Mouse (Mus musculus) cerebellum, postnatal 4 days (tissue): ENCODE measurements around the gene Daam2.
A peak's percentile ranks its signal among the peaks of the same experiment; 100 is the strongest.

Source experiments
- DNase-seq, 2 experiments: peaks; one replicate each; pipeline ENCODE4 v3.0.0; 2022; ENCODE audit warnings: low spot score in 2 of 2, mixed read lengths in 1 of 2

Daam2 gene

DNA sequence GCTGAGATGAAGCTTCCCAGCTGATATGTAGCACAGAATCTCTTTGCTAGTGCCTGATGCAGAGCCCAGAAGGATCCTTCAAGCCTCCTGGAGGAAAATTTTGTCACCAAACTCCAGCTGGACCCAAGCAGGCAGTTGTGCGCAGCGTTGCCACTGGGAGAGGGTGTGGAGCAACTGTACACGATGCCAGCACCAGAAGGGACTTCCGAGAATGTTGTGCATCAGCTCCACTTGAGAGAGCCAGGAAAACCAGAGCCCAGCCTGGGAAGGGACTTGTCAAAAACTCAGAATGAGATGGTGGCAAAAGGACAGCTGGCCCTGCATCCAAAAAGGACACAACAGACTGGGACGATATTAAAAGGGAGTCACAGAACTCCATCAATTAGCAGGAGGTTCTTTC lies 32.5 kb downstream of the Daam2 start:
- DNase-seq, result no peak

DNA sequence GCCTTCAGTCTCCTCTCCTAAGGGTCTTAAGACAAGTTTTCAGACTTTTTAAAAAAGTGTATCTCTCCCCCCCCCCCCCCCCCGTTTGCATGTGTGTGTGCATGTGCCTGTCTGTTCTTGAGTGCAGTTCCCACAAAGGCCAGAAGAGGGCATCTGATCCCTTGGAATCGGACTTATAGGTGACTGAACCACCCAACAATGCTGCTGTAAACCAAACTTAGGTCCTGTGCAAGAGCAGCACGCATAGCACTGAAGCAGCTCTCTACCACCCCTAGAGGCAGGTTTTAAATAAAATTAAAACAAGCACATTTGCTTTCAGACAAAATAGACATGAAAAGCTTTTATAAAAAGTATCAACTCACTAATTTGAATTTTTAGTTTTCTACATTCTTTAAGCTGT lies 33.9 kb downstream of the Daam2 start:
- peak in 1 of 2 experiments; percentile 61 for DNase-seq

DNA sequence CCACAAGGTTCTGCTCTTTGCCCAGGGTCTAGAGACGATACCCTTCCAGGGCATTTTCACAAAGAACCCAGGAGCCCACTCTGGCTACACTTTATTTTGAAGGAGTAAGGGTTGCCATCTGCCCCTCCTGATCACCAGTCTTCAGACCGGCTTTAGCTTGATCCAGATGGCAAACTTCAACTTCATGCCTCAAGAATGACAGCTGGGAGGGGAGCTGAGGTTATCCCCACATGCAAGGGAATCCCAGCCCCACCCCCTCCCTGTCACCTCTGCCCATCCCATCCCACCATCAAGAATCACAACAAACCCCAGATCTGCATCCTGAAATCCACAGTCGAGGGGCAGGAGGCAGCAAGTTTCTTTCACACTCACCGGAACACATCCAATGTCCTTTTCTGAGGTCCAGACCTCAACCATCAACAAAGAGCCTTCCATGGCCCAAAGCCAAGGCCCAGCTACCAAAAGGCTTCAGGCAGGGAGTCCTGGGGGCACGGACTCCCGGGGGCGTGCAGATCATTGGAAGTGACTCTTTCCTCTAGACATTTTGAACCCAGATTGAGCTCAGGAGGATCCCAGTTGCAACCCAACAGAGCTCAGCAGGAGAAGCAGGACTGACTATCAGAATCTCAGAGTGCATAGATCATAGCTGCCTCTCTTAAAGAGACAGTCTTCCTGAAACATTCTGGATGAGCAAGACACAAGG lies 35.5 kb downstream of the Daam2 start:
- no peak for DNase-seq

DNA sequence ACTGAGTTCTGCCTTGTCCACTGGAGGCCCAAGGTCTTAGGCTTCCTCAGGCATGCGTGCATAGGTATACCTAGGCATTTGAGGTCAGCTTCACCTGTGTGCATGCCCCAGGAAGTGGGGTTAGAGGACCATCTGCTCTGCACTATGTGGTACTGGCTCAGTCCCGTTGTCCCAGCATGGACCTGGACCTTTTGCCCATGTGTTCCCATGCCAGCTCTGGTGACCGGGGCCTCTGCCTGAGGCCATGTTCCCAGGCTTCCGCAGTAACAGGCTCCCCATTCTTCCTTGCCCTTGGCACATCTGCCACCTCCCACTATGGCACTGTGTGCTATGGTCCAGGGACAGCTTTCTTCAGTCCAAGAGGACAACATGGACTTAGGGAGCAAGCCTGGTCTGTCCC lies 36.1 kb downstream of the Daam2 start:
- DNase-seq, result no peak

DNA sequence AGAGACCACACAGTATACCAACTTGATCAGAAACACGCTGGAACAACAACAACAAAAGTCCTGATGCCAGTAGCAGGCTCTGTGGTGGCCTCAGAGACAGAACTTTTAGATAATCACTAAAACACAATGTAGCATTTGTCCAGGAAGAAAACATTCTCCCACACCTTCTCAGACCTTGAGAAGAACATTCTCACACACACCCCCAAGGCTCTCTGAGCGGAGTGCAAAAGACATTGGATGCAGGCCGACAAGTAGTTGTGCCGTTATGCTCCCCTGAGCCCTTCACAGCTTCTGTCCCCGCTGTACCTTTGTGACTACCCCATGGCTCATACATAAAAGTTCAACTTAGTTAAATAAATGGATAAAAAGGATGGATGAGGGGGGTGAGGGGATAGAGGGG lies 37.6 kb downstream of the Daam2 start:
- no peak for DNase-seq

DNA sequence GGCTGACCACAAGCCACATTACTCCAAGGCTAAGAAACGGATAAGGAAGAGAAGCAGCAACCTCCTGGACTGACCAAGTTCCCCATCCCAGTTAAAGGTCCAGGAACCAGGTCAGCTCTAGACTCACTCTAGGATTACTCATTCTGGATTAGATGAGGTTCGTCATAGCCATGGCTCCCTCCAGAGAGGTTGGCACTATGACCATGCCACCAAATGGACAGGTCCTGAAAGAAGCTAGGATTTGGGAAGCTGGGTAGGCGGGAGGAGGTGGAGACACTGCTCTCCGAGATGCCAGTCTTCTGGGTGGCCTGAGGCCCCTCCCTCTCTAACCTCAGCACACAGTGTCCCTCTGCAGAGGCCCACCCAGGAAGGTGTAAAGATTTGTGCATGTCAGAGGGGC lies 38.2 kb downstream of the Daam2 start:
- no peak for DNase-seq

DNA sequence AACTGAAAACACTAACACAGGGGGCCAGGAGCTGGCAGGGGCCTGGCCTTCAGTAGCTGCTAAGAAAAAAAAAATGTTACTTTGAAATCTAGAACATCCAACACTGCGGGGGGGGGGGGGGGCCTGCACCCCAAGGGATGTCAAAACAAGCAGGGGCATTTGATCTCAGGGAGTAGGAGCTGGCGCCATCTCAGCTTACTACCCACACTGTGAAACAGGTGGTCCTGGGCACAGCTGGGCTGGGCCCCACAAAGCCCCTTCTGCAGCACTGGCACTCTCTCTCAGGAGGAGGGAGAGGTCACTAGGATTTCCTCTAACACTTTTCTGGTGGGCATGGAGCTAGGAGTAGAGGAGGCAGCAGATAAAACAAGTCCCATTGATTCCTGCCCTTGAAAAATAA lies 39.6 kb downstream of the Daam2 start:
- DNase-seq, result no peak

DNA sequence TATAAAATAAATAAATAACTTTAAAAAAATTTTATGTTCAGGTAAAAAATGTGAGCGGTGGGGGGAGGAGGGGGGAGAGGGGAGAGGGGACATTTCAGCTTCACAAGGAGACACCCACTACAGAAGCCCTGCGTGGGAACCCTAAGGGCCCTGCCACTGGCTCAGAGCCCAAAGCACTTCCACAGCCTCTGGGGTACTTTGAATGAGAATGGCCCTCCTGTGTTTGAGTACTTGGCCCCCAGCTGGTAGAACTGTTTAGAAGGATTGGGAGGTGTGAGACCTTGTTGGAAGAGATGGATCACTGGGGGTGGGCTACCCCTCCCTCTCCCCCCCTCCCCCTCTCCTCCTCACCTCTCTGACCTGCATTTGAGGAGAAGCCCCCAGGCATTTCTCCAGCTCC lies 41.7 kb downstream of the Daam2 start:
- no peak for DNase-seq

DNA sequence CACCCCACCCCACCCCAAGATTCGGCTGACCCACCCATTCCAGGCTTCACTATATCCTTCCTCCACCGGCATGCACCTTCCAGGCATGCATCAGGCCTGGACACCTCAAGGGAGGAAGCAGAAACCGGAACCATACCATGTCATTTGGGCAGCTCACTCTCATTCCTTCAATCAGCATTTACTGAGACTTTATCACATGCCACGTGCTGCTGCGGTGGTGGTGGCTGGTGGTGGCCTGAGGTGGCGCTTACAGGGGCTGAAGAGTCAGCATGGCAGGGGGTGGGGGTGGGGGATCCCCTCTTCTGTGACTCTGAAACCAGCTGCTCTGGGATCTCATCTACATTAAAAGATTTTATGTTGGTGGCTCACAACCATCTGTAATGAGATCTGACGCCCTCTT lies 42.1 kb downstream of the Daam2 start:
- no peak for DNase-seq

DNA sequence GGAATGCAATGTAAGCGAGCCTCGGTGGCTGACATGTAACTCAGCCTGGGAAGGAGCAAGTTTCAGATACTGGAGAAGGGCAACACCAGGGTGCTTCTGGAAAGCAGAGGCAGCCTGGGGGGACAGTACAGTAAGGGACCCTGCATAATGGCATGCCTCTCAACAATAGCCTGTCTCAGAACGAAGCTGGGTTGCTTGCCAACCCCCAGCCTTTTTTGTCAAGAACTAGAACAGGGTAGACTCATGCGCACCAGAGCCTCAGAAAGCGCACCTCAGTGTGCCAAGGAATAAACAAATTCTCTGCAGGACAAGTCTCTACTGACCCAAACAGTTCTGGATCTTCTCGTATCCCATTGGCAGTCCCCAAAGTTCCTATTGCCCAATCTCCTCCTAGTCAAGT lies 43.5 kb downstream of the Daam2 start:
- DNase-seq, result no peak

DNA sequence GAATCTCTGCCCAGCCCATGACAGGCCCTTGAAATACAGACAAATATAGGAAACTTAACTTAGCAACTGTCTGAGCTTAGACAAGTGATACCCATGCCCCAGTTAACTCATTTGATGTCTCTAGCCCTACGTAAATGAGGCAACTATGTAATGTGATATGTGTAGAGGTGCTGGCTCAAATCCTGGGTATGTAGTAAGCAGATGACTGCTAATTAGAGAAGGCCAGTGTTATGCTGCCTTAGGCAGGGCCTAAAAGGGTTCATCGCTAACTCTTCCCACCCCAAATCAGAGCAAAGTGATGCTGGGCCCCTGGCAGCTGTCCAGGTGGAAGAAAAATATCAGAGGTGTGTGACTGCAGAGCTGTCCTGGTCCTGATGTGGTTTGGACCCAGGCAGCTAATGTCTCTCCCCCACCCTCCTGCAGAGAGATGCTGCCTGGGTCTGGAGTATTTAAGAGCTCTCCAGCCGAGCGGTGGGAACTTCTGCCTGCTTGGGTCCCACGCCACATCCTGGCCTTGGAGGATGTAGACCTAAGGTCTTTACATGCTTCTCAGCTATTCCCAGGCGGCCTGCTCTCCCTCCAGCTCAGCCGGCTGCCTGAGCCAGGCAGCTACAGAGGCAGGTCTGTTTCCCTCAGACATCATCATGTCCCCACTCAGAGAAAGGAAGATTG lies 44.4 kb downstream of the Daam2 start:
- DNase-seq, result no peak

DNA sequence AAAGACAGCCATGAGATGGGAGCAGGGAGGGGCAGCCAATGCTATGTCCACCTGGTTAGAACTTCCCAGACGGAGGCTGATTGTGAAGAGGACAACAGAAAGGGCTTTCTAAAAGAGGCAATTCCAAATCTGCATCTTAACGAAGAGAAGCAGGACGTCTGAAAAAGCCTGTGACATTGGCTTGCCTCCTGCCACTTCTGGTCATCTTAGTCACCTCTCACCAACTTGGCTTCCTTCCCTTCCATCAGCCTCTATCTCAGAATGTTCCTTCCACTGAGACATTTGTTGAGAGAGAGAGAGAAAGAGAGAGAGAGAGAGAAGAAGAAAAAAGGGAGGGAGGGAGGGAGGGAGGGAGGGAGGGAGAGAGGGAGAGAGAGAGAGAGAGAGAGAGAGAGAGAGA lies 47.1 kb downstream of the Daam2 start:
- DNase-seq, result no peak

DNA sequence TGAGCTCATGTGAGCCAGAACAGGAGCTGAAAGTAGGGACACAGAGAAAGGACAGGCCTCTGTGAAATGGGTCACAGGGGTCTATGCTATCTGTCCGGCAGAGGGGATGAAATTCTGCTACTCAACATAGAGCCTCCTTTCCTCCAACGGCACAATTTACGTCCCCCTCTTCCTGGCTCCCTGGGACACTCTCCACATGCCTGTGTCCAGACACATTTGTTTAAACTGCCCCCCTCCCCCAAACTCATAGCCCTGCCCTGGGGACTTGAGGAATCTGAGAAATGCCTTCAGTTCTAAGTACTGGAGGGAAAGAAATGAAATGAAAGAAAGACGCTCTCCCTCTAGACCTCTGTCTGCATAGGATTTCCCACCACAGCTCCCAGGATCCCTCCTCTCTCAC lies 48.5 kb downstream of the Daam2 start:
- no peak for DNase-seq

DNA sequence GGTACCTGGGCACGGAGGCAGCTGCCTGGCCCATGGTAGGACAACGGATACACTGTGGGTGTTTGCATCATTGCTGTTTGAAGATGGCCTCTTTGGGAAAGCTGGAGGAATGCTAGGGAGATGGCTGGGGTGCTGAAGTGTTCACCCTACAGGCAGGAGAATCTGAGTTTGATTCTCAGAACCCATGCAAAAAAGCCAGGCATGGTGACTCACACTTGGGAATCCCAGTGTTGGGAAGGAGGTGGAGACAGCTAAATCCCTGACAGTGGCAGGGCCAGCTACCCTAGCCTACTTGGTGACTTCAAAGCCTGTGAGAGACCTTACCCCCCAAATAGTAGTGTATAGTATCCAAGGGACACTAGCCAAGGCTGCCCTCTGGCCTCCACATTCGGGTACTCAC lies 49.0 kb downstream of the Daam2 start:
- DNase-seq, result no peak

DNA sequence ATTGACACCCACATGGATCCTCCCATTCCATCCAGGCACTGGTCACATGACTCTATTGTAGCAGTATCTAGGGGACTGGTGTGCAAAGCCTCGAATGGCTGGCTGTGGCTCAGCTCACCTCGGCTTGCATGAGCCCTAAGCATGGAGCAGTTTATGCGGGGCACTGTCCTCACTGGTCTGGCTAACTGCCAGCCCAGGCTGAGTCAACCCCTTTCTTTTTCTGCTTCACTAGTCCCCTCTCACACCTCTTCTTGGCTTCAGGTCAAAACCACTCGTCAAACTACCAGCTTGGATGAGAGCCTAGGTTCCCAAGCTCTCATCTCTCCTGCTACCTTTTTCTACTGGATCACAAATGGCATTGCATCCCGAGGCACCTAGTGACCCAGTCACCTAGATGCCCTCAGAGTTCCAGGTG lies 51.5 kb downstream of the Daam2 start:
- DNase-seq, result peak in 1 of 2 experiments; percentile 24

DNA sequence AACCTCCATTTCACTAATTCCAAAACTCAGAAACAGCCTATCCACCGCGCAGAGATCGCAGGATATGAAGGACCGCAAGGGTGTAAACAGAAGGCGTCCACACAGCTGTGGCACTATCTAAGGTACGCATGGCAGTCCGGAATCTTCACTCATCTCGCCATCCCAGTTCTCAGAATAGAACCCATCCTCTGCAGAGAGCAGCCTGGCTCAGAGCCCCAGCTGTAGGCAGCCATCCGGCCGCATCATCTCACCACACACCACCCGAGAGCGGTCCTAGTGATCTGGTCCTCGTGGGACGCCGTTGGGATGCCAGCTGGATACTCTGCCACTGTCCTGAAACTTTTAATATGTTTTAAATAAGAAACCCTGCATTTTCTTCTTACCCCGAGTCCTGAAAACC lies 54.7 kb downstream of the Daam2 start:
- no peak for DNase-seq

DNA sequence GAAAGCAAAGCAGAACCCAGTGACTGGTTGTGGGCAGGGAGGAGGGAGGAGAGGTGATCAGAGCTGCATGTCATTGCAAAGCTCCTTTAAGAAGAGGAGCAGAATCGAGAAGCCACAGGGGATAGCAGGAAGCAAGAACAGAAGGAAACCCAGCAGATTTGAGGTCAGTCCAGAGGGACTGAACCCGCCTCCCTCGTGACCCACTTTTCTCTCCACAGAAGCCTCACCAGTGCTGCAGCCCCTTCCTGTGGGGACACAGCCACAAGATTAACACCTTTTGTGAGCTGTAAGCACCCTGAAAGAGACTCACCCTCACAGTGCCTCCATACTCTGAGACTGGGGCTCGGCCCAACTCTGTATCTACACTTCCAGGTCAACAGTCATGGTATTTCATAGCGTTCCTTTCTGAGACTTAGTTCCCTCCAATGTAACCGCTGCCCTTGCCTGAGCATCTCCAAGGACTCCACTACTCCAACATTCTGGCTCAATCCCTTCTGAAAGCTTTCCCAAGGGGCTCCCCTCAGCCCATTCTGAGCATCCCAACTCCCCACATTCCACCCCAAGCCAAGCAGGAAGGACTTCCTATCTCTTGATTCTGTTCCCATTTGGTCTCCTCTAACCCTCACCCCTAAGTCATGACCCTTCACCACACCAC lies 60.8 kb downstream of the Daam2 start:
- no peak for DNase-seq

DNA sequence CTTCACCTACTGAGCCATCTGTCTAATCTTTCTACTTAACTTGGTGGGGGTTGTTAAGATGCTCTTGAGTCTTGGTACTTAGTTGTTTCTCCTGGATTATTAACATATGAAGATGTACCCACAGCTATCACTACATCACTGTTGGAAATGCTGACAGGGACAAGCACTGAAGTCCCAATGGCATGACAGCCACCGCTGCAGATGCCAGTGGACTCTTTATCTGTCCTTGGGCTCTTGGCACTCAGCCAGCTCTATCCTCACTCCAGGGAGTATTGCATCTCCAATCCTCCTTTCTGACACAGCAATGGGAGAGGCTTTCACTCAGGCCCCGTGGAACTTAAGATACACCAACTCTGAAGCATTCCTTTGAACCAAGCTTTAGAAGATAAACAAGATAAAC lies 63.9 kb downstream of the Daam2 start:
- peak in 1 of 2 experiments; percentile 24 for DNase-seq

DNA sequence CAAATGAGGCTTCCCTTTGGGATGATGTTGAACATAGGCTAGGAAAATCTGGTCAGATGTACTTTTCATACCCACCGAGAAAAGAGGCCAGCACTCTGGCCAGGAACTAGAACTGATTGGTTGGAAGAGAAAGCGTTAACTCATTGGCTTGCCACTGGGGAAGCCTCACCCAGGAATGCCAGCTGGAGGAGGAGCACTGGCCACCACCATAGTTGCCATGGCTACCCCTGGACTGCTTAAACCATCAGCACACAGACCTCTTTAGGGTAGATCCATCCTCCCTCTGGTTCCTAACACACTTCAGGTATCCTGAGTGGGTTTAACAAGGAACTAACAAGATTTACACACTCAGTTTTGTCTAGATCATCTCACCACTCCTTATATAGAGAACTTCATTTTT lies 64.5 kb downstream of the Daam2 start:
- no peak for DNase-seq

DNA sequence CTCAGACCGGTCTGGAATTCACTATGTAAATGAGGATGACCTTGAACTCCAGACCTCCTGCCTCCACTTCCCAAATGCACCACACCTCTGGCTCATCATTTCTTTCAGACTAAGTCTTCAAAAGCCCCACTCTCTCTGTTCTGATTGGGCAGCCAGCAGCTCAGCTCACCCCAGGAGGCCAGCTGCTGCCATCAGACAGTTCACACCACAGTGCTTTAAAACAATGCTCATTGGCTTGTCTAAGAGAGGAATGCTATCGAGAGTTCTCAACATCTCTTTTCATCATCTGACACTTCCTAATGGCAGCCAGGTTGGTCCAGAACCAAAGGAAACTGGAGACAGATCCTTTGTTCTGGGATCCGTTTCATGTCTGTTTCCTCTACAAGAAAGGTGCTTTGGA lies 66.0 kb downstream of the Daam2 start:
- no peak for DNase-seq

DNA sequence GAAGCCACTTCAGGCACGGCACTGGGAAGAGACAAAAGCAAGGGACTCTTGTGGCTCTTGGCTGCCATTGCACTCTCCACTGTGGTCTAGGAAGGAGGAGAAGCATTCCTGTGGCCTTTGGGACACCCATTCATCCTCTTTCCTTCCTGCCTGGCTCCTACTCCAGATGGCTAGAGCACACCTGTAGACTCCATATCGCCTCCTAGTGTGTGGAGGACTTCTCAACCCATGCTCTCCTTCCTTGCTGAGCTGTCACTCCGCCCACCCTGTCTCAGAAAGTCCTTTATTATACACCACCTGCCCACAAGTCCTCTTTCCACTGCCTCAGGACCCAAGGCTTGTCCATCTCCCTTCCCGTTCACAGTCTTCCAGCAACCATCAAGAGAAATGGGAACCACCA lies 70.9 kb downstream of the Daam2 start:
- no peak for DNase-seq

DNA sequence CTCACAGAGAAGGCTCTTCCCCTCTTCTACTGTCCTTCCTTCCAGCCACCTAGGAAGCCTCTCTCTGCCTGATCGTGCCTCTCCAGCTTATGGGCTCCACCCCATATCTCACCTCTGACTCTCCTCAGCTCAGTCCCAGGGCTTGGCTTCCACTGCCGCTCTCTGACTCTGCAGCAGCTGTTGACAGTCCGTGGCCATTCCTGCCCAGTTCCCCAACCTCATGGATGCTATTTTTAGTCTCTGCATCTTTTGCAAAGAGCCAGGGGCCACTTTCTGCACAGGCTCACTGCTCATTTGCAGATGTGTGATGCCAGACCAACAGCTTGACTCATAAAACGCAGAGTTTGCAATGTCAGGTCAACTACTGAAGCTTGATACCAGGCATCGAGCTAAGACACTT lies 75.0 kb downstream of the Daam2 start:
- DNase-seq, result no peak

DNA sequence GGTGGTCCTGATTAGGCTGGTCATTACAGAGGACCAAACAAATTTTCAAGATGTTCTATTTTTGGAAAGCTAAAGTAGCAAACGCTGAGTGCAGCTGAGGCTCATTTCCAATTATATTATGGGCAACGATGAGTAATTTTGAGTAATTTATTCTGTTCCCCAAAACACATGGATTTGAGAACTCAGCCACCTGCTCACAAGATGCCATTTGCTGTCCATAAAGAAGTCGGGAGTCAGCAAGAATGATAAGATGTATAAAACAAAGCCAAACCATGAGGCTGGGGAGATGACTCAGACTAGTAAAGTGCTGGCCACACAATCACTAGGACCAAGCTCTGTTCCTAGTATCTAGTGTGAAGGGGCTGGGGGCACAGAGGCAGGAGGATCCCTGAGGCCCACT lies 79.7 kb downstream of the Daam2 start:
- DNase-seq, result no peak
